24 mouse cellular contexts compared by ENCODE assay signal in the genomic region with DNA sequence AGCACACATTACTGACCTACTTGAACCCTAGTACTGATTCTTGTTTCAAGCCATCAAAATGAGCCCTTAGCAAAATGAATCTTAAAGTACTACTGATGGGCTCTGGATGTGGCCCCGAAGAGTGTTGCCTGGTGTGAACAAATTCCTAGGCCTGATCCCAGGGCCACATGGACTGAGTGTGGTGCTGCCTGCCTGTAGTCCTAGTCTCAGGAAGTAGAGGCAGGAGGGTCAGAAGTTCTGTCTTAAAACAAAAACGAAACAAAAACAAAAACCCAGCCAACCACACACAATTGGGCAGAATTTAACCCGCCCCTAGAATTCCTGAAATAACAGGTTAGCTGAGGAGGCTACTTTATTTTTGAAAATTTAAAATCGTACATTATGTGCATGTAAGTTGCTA. TPM values are rescaled to one million over a fixed set of nuclear protein-coding genes. Genes with fewer than 3 reads are reported as not detected.
DNase-seq lines count a peak whose midpoint lies in the region; ATAC-seq and TF ChIP-seq lines count a peak whose summit lies in the region.
"Had no signal": no experiment of that assay in that cellular context is flagged by ENCODE, and none has a peak within 500 bp of the region (broad histone marks: within the 10 kb centered on the region; RNA-seq: fewer than 3 reads in every experiment).

No protein-coding gene starts in this region.

- peaks cover 6% of the 10 kb centered on the region for H3K4me1 ChIP-seq in liver, adult 2 months (ENCODE audit: control insufficient read depth, insufficient read depth, low read length)
- H3K4me1 ChIP-seq in megakaryocyte, embryonic 14.5 days, result peaks cover 13% of the 10 kb centered on the region
- H3K4me1 ChIP-seq: embryonic facial prominence, embryonic 12.5 days; forebrain, embryonic 12.5 days had no signal

- no peak for TF ChIP-seq POLR2A in liver, adult 2 months (IDR thresholded peaks at IDR 0.05; ENCODE audit: extremely low read depth, insufficient read depth, low read length)

- no peak overlapping the region for H3K9ac ChIP-seq in liver, adult 2 months (ENCODE audit: low read depth, low read length)
- H3K9ac ChIP-seq: embryonic facial prominence, embryonic 12.5 days; forebrain, embryonic 12.5 days had no signal

- no peaks in the 10 kb centered on the region for H3K79me2 ChIP-seq in liver, adult 2 months (ENCODE audit: control insufficient read depth, insufficient read depth, low read length)

- no peaks in the 10 kb centered on the region for H3K36me3 ChIP-seq in liver, adult 2 months (ENCODE audit: control insufficient read depth, insufficient read depth, low read length)
- no peaks in the 10 kb centered on the region for H3K36me3 ChIP-seq in megakaryocyte, embryonic 14.5 days (replicated peaks; ENCODE audit: low read length)
- H3K36me3 ChIP-seq: embryonic facial prominence, embryonic 10.5 days; embryonic facial prominence, embryonic 12.5 days; forebrain, embryonic 10.5 days; forebrain, embryonic 12.5 days had no signal

- H3K27me3 ChIP-seq in liver, adult 2 months (ENCODE audit: control insufficient read depth, insufficient read depth, low read length), result no peaks in the 10 kb centered on the region
- no peaks in the 10 kb centered on the region for H3K27me3 ChIP-seq in megakaryocyte, embryonic 14.5 days (replicated peaks)
- H3K27me3 ChIP-seq: embryonic facial prominence, embryonic 12.5 days; forebrain, embryonic 12.5 days had no signal

- H3K27ac ChIP-seq in liver, adult 2 months (replicated peaks; ENCODE audit: insufficient read depth, low read depth, low read length), result peak overlapping the region; percentile 32; the same call in 1 of the 2 replicates
- H3K27ac ChIP-seq: embryonic facial prominence, embryonic 10.5 days; embryonic facial prominence, embryonic 12.5 days; forebrain, embryonic 10.5 days; forebrain, embryonic 12.5 days had no signal

- no peak for ATAC-seq in megakaryocyte, adult 5-6 weeks (ENCODE audit: poor library complexity, severe bottlenecking)
- peak; percentile 34; the same call in 1 of the 2 replicates for ATAC-seq in common myeloid progenitor, adult 5-6 weeks (replicated peaks; ENCODE audit: low read depth, poor library complexity, severe bottlenecking)
- ATAC-seq in megakaryocyte progenitor cell, adult 5-6 weeks (replicated peaks; ENCODE audit: poor library complexity), result peak; percentile 29; the same call in 1 of the 2 replicates
- no peak for ATAC-seq in erythroid progenitor cell, adult 5-6 weeks (replicated peaks; ENCODE audit: low FRiP score, poor library complexity, severe bottlenecking)
- ATAC-seq: forebrain, embryonic 14.5 days; forebrain, embryonic 16.5 days had no signal

- H3K4me3 ChIP-seq in liver, adult 2 months (ENCODE audit: insufficient read depth, low read depth, low read length), result no peak overlapping the region
- peak overlapping the region; percentile 48 for H3K4me3 ChIP-seq in megakaryocyte, embryonic 14.5 days (replicated peaks)
- H3K4me3 ChIP-seq: embryonic facial prominence, embryonic 10.5 days; embryonic facial prominence, embryonic 12.5 days; forebrain, embryonic 10.5 days; forebrain, embryonic 12.5 days had no signal

- H3K9me3 ChIP-seq in megakaryocyte, embryonic 14.5 days, result peaks cover 4% of the 10 kb centered on the region
- H3K9me3 ChIP-seq: embryonic facial prominence, embryonic 10.5 days; embryonic facial prominence, embryonic 12.5 days; forebrain, embryonic 10.5 days; forebrain, embryonic 12.5 days had no signal

- no peak for TF ChIP-seq CTCF in liver, adult 2 months (IDR thresholded peaks at IDR 0.05; ENCODE audit: low read depth, low read length)

- DNase-seq in liver, adult 2 months (ENCODE audit: extremely low read depth, low read depth, low spot score), result no peak
- DNase-seq in liver, result no peak
- DNase-seq in lung, postnatal 36 days, result no peak
- DNase-seq: adrenal gland, adult 2 months; adrenal gland, postnatal 10 days; adrenal gland, postnatal 25 days; B cell, adult 2 months; cerebellum, adult 11 months; cerebellum, adult 18-20 months; cerebellum, adult 8-10 months; cerebellum, adult 9-11 months; cerebellum, postnatal 14 days; cerebellum, postnatal 36 days had no signal

- 56% methylated on average over 4 of the region's 4 CpGs for WGBS in liver, adult 2 months

RNA-seq across cellular contexts. Expression of gene Atg4c, which starts 8.4 kb away (rescaled TPM):
- total RNA-seq in liver, adult 2 months (2014; rRNA removed), result 8.5 and 9.4 TPM in 2 replicates
- 3.7 and 4.3 TPM in 2 replicates for polyA plus RNA-seq in liver, adult 2 months (2012; rRNA removed)
- 0.06 TPM in 1 of 2 replicates, not detected in the other for polyA plus RNA-seq in megakaryocyte, embryonic 14.5 days (2012; ENCODE audit: insufficient read depth, low replicate concordance)
- 42.2 and 54.4 TPM in 2 replicates for total RNA-seq in megakaryocyte, adult 5-6 weeks (2015)
- 16.2 and 20.2 TPM in 2 replicates for total RNA-seq in megakaryocyte, adult 5-6 weeks (2017)
- total RNA-seq in common myeloid progenitor, adult 5-6 weeks (2017), result 7.5 and 10.8 TPM in 2 replicates
- total RNA-seq in megakaryocyte progenitor cell, adult 5-6 weeks (2015), result 18.0 and 22.4 TPM in 2 replicates
- total RNA-seq in megakaryocyte progenitor cell, adult 5-6 weeks (2017), result 13.9 and 16.8 TPM in 2 replicates
- total RNA-seq in erythroid progenitor cell, adult 5-6 weeks (2015; ENCODE audit: low replicate concordance), result 1.8 and 2.9 TPM in 2 replicates
- total RNA-seq in erythroid progenitor cell, adult 5-6 weeks (2017; ENCODE audit: low replicate concordance), result 2.1 and 15.1 TPM in 2 replicates

Comparison
In these comparisons a context has a peak if more than half of its experiments do, and no peak if none do; other contexts are left out.
1. ATAC-seq: peak in common myeloid progenitor, adult 5-6 weeks (single experiment) and megakaryocyte progenitor cell, adult 5-6 weeks (single experiment); none in megakaryocyte, adult 5-6 weeks (single experiment) and erythroid progenitor cell, adult 5-6 weeks (single experiment).